Mouse (Mus musculus): Measurements from ENCODE around the gene B4galt5. TPM values are rescaled to one million over a fixed set of nuclear protein-coding genes. Genes with fewer than 3 reads are reported as not detected.
A peak's percentile ranks its signal among the peaks of the same experiment; 100 is the strongest.

B4galt5 gene
- polyA plus RNA-seq, 1 experiment, result 5.8 TPM

DNA sequence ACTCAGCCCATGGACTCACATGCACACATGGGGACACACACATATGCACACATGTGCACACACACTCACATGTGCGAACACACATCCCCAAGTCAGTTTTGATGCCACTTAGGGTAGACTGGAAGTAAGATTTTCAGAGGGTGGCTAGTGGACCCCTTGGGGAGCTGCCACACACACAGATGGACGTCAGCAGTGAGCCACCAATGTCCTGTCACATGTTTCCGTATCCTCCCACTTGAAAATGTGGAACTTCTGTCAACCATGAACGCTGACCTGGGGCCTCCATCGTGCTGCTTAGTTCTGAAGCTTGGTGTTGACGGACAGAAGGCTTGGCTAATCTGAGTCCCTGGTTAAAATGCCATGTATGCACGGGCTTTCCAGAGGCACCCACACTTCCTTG, 32.6 kb upstream of the B4galt5 start:
- TF ChIP-seq CTCF (IDR thresholded peaks at IDR 0.05; ENCODE audit: control insufficient read depth, insufficient read depth, insufficient replicate concordance, low read depth, low read length) (no peak), POLR2A (IDR thresholded peaks at IDR 0.05; ENCODE audit: control insufficient read depth, low read depth, low read length) (no peak)
- H3K27me3 ChIP-seq (ENCODE audit: control insufficient read depth, insufficient read depth, low read length), result no peaks in the 10 kb centered on the region

DNA sequence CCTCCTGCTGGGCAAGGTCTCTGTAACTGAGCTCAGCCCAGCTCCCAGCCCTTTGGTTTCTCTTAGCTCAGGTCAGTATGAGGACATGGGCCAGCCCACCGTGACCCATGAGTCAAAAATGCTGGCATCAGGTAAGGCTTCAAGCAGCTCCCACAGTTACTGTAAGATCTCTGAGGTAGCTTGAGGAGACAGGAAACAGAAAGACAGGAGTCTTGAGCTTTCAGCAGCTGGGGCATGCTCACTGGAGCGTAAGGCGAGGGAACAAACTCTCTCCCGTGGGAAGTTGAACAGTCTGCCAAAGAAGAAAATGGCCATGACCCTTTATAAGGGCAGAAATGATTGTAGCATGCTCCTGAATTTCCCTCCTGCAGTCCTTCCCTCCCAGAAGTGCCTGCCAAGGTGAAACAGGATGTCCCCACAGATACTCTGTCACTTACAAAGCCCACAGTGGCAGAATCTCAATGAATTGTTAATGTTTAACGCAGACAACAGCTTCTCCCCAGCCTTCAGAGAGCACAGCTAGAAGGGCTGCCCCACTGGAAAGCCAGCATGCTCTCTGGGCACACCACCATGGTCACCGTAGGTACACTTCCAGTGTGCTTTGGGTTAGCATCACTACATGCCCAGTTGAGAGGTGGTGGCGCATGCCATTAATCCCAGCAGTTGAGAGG, 31.8 kb upstream of the B4galt5 start:
- TF ChIP-seq CTCF (IDR thresholded peaks at IDR 0.05; ENCODE audit: control insufficient read depth, insufficient read depth, insufficient replicate concordance, low read depth, low read length) (no peak), POLR2A (IDR thresholded peaks at IDR 0.05; ENCODE audit: control insufficient read depth, low read depth, low read length) (no peak)
- H3K27ac ChIP-seq (ENCODE audit: control insufficient read depth, insufficient read depth, low read depth, low read length), result no peak overlapping the region
- no peak overlapping the region for H3K4me3 ChIP-seq (ENCODE audit: control insufficient read depth, low read depth, low read length)
- peaks cover 6% of the 10 kb centered on the region for H3K4me1 ChIP-seq (ENCODE audit: control insufficient read depth, insufficient read depth, low read length)
- no peaks in the 10 kb centered on the region for H3K27me3 ChIP-seq (ENCODE audit: control insufficient read depth, insufficient read depth, low read length)
- H3K36me3 ChIP-seq (ENCODE audit: control insufficient read depth, insufficient read depth, low read length), result no peaks in the 10 kb centered on the region

More for the DNA sequence above, 32.6 kb upstream of the B4galt5 start:
- Histone ChIP-seq H3K4me1 (ENCODE audit: control insufficient read depth, insufficient read depth, low read length) (peaks cover 2% of the 10 kb centered on the region), H3K27ac (ENCODE audit: control insufficient read depth, insufficient read depth, low read depth, low read length) (no peak overlapping the region), H3K36me3 (ENCODE audit: control insufficient read depth, insufficient read depth, low read length) (no peaks in the 10 kb centered on the region), H3K4me3 (ENCODE audit: control insufficient read depth, low read depth, low read length) (no peak overlapping the region)

DNA sequence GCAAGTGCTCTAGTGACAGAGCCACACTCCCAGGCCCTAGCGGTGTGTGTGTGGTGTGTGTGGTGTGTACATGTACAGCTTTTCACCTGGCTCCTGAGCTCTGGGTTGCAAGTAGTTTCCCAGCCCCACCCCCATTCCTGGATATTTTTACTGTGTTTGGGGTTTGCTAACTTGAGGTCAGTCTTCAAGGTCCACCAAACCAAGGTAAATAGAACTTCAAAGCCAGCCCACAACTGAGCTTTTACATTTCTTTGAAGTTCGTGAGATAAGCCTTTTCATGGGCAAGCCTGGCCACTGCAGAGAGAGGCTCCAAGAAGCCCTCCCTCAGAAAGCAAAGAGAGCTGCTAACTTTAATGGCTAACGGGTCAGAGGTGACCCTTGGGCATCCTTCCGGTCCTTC, 30.0 kb upstream of the B4galt5 start:
- no peaks in the 10 kb centered on the region for H3K36me3 ChIP-seq (ENCODE audit: control insufficient read depth, insufficient read depth, low read length)
- no peak overlapping the region for H3K4me3 ChIP-seq (ENCODE audit: control insufficient read depth, low read depth, low read length)
- no peak for TF ChIP-seq CTCF (IDR thresholded peaks at IDR 0.05; ENCODE audit: control insufficient read depth, insufficient read depth, insufficient replicate concordance, low read depth, low read length)
- no peak for TF ChIP-seq POLR2A (IDR thresholded peaks at IDR 0.05; ENCODE audit: control insufficient read depth, low read depth, low read length)
- no peaks in the 10 kb centered on the region for H3K27me3 ChIP-seq (ENCODE audit: control insufficient read depth, insufficient read depth, low read length)
- no peak overlapping the region for H3K27ac ChIP-seq (ENCODE audit: control insufficient read depth, insufficient read depth, low read depth, low read length)
- H3K4me1 ChIP-seq (ENCODE audit: control insufficient read depth, insufficient read depth, low read length), result peaks cover 6% of the 10 kb centered on the region

DNA sequence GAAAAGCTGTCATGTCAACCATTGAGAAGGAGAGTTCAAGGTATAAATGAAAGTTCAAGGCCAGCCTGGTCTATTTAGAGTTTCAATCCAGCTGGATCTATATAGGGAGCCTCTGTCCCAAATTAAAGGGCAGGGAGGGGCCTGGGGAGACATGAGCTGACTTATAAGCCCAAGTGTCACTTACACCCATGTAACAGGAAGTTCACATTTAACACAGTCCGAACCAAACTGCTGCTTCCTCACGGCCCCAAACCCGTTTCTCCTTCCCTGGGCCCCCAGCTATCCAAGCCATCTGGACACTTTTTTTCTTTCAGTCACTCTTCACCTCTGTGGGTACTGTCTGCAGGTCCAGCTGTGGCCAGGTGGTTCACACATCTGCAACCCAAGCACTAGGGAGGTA, 28.7 kb upstream of the B4galt5 start:
- Histone ChIP-seq H3K4me3 (ENCODE audit: control insufficient read depth, low read depth, low read length) (no peak overlapping the region), H3K4me1 (ENCODE audit: control insufficient read depth, insufficient read depth, low read length) (peaks cover 6% of the 10 kb centered on the region), H3K27me3 (ENCODE audit: control insufficient read depth, insufficient read depth, low read length) (no peaks in the 10 kb centered on the region), H3K36me3 (ENCODE audit: control insufficient read depth, insufficient read depth, low read length) (no peaks in the 10 kb centered on the region), H3K27ac (ENCODE audit: control insufficient read depth, insufficient read depth, low read depth, low read length) (no peak overlapping the region)
- no peak for TF ChIP-seq POLR2A (IDR thresholded peaks at IDR 0.05; ENCODE audit: control insufficient read depth, low read depth, low read length)
- TF ChIP-seq CTCF (IDR thresholded peaks at IDR 0.05; ENCODE audit: control insufficient read depth, insufficient read depth, insufficient replicate concordance, low read depth, low read length), result no peak

DNA sequence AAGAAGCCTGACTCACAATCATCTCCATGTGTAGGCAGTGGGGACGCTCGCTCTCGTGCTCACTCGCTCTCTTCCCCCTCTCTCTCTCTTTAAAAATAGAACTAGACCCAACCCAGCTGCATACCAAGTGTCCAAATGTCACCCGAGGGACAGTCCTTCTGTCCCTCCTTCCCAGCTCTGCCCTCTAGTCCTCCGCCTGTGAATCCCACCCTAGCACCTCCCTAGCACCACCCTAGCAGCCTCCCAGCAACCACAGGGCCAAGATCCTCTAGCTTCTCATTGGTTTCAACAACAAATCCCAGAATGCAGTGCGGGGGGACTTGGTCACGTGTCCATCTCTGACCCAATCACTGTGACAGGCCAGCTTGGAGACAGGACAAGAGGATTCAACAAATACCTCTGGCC, 27.2 kb upstream of the B4galt5 start:
- no peak for TF ChIP-seq CTCF (IDR thresholded peaks at IDR 0.05; ENCODE audit: control insufficient read depth, insufficient read depth, insufficient replicate concordance, low read depth, low read length)
- peak; percentile 38; the same call in 1 of the 2 replicates for TF ChIP-seq POLR2A (IDR thresholded peaks at IDR 0.05; ENCODE audit: control insufficient read depth, low read depth, low read length)
- no peaks in the 10 kb centered on the region for H3K36me3 ChIP-seq (ENCODE audit: control insufficient read depth, insufficient read depth, low read length)
- H3K4me1 ChIP-seq (ENCODE audit: control insufficient read depth, insufficient read depth, low read length), result peaks cover 6% of the 10 kb centered on the region
- peak overlapping the region; percentile 46; the same call in 1 of the 2 replicates for H3K4me3 ChIP-seq (ENCODE audit: control insufficient read depth, low read depth, low read length)
- H3K27ac ChIP-seq (ENCODE audit: control insufficient read depth, insufficient read depth, low read depth, low read length), result no peak overlapping the region
- no peaks in the 10 kb centered on the region for H3K27me3 ChIP-seq (ENCODE audit: control insufficient read depth, insufficient read depth, low read length)

DNA sequence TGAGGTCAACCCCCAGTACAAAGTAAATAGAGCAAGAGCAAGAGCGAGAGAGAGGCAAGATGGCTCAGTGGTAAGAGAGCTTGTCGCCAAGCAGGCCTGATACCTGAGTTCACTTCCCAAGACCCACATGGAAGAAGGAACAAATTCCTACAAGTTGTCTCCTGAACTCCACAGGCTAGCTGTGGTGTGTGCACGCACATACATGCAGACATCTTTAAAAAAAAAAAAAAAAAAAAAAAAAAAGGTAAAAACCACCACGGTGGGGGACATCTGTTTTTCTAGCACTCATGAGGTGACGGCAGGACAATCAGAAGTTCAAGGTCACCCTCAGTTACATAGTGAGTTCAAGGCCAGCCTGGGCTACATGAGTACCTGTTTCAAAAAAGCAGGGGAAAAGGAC, 26.7 kb upstream of the B4galt5 start:
- Histone ChIP-seq H3K36me3 (ENCODE audit: control insufficient read depth, insufficient read depth, low read length) (no peaks in the 10 kb centered on the region), H3K4me1 (ENCODE audit: control insufficient read depth, insufficient read depth, low read length) (peaks cover 6% of the 10 kb centered on the region), H3K27me3 (ENCODE audit: control insufficient read depth, insufficient read depth, low read length) (no peaks in the 10 kb centered on the region), H3K27ac (ENCODE audit: control insufficient read depth, insufficient read depth, low read depth, low read length) (no peak overlapping the region), H3K4me3 (ENCODE audit: control insufficient read depth, low read depth, low read length) (no peak overlapping the region)
- TF ChIP-seq CTCF (IDR thresholded peaks at IDR 0.05; ENCODE audit: control insufficient read depth, insufficient read depth, insufficient replicate concordance, low read depth, low read length) (no peak), POLR2A (IDR thresholded peaks at IDR 0.05; ENCODE audit: control insufficient read depth, low read depth, low read length) (no peak)

DNA sequence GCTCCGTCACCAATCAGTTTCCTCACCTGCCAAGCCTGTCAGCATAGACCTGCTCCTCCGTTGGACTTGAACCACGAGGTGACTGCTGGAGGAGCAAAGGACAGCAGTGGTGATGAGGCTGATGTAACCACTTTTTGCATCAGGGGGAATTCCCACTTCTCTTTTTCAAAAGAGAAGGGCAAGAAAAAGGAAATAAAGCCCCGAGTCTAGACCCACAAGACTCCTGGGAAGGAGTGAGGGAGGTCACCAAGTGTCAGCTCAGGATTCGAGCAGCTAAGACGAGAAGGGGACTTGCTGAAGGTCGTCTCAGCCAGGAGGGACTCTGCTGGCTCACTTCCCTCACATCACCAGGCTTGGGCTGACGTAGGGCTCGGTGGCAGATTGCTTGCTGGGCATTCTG, 26.2 kb upstream of the B4galt5 start:
- H3K27me3 ChIP-seq (ENCODE audit: control insufficient read depth, insufficient read depth, low read length), result no peaks in the 10 kb centered on the region
- no peak overlapping the region for H3K27ac ChIP-seq (ENCODE audit: control insufficient read depth, insufficient read depth, low read depth, low read length)
- TF ChIP-seq CTCF (IDR thresholded peaks at IDR 0.05; ENCODE audit: control insufficient read depth, insufficient read depth, insufficient replicate concordance, low read depth, low read length), result no peak
- no peak for TF ChIP-seq POLR2A (IDR thresholded peaks at IDR 0.05; ENCODE audit: control insufficient read depth, low read depth, low read length)
- H3K36me3 ChIP-seq (ENCODE audit: control insufficient read depth, insufficient read depth, low read length), result no peaks in the 10 kb centered on the region
- H3K4me3 ChIP-seq (ENCODE audit: control insufficient read depth, low read depth, low read length), result no peak overlapping the region
- peaks cover 4% of the 10 kb centered on the region for H3K4me1 ChIP-seq (ENCODE audit: control insufficient read depth, insufficient read depth, low read length)
